Mouse (Mus musculus) megakaryocyte, adult 5-6 weeks (primary cell): ENCODE results near the gene Stom. TPM values are rescaled to one million over a fixed set of nuclear protein-coding genes. Genes with fewer than 3 reads are reported as not detected.
A peak's percentile ranks its signal among the peaks of the same experiment; 100 is the strongest.

Experiments used
- ATAC-seq: 2 replicates; pipeline ENCODE4 v1.8.0; 2016; ENCODE audit warnings: mild to moderate bottlenecking, inconsistent platforms; ENCODE audit not compliant: poor library complexity, severe bottlenecking
- total RNA-seq, 2 experiments: library from RNA; stranded (forward) in 1 of 2; stranded (reverse) in 1 of 2; fragments of 153-499, 151-499 nt in 1 of 2; fragments of 221-1000, 200-1000 nt in 1 of 2; gene quantifications; 2 replicates each; pipeline versions ENCODE4 v1.2.3 to v1.2.4; 2015 to 2017

The Stom gene
- total RNA-seq (2015) (77.7 and 90.3 TPM in 2 replicates), total RNA-seq (2017) (155 and 165 TPM in 2 replicates)

DNA sequence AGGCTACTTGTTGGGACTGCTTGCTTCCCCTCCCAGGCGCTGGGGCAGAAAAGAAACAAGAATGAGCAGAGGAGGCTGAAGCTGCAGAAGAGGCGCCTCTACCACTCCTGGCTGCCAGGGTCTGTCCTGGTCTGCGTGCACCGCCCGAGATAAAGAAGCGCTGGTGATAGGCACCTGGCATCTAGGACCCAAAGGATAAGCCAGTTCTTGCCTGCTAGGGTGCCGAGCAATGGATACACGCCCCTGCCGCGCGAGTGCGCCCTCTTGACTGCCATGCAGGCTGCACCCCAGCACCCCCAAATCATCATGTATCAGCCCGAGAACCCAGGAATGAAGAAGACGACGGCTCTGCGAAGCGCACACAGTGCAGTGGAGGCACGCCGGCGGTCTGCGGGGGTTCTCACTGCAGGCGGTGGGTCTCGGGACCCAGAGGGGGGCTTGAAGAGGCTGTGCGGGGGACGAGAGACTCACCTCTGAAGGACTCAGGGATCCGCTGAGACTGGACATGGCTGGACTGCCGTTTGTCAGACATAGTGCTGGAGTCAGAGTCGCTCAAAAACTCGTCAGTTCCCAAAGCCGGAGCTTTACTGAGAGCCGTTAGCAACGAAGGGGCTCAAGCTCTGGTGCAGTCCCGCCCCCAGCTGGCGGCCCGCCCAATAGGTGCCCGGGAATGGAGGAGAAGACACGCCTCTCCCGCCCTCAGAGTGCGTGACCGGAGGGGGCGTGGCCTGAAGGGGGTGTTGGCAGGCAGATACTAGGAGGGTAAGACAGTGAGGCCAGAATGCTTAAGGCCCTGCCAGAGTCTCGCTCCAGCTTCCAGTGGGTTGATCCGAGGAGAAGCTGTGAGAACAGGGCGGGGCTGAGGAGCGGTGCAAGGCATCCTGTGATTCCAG lies at the start of gene Stom:
Gene Stom (minus strand): TSS at position 589 of the 893 bp plus-strand sequence.
- ATAC-seq: peak; percentile 97

DNA sequence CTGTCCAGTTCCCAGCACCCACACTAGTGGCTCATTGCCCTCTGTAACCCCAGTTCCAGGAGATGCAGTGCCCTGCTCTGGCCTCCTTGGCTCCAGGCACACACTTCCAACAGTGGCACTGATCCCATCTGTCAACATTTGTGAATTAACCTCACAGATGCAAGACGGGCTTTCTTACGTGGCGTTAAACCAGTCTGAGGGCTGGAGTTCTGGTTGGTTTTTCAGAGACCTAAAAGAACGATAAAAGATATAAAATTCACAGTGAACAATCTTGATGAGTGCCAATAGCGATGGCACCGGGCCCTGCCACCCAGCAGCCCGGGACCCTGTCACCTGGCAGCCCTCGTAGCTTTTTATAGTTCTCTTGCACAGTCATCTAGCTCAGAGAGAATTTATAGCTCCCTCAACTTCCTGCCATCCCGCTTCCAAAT lies 48.7 kb upstream of the Stom start:
- no peak for ATAC-seq

GRCm38 (mm10) chr2:35379306-35379705 lies 42.5 kb upstream of the Stom start:
- ATAC-seq: no peak

DNA sequence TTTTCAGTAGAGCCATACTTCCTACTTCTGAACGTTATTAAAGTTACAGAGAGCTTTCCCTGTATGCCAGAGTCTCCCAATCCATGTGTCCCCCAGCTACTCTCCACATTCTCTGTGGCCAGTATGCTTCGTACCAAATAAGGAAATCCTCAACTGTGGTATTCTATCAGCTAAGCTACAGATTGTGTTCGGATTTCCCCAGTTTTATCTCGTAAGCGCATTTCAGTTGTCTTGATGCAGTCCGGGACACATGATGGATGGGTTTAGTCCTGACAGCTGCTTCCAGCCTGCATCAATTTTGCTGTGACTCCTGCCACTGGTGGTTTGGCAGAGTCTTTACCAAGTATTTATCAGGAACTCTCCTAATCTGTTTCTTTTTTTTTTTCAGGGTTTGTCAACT lies 40.8 kb upstream of the Stom start:
- no peak for ATAC-seq

DNA sequence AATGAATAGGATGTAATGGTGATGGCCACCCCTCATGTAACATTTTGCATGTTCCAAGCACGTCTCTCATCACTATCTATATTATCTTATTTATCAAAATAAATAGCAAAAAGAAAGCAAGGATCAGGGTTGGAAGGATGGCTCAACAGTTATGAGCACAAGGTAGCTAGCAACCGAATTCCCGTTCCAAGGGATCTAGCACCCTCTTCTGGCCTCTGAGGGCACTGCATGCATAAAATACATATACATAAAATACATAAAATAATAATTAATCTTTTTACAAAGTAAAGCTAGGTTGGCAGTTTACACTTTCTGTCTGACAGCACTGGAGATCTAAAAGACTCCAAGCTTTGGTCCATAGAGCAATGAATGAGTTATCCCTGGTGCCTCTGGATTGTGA lies 36.2 kb upstream of the Stom start:
- ATAC-seq: peak; percentile 62; the same call in 1 of the 2 replicates

- ATAC-seq: no peak
Observed at GRCm38 (mm10) chr2:35370686-35371085, 33.9 kb upstream of the Stom start.

GRCm38 (mm10) chr2:35367629-35368028 lies 30.9 kb upstream of the Stom start, which contains the start of gene 4930568D16Rik:
Gene 4930568D16Rik, minus strand, starts transcription at chr2:35367729.
- ATAC-seq: no peak

GRCm38 (mm10) chr2:35349184-35349583 lies 12.4 kb upstream of the Stom start:
- ATAC-seq: peak; percentile 64

DNA sequence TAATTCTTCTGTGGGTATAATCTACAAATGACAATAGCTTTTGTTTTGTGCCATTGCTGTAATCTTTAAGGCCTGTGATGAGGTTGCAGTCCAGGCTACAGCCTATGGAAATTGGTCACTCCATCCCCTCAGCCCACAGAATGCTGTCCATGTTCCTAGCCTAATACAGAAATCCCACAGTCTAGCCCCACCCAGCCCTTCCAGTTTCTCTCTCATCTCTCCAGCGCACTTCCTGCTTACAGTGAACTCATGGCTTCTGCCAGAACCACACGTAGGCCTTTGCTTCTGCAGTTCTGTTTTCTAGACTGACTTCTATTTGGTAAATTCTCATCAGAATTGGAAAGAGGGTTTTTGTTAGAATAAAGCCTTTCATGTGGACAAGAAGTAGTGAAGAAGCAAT lies 9.2 kb upstream of the Stom start:
- ATAC-seq: peak; percentile 69

DNA sequence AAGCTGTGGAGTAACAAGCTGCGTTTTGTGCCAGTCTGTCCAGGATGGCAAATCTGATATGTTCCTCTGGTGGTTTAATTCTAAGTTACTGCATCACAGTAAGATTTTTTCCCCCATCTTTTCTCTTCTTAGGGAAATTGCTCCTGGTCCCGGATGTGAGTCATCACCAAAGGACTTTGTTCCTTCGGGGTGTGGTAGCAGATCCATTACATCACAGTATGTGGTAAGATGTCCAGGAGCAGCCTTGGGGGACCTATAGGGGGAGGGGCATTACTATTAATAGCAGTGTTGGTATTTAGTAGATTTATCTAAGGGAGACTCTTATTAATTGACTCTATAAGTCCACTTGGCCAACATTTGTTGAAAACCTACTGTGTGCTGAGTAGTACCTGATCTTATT lies 5.8 kb upstream of the Stom start:
- peak; percentile 69 for ATAC-seq

DNA sequence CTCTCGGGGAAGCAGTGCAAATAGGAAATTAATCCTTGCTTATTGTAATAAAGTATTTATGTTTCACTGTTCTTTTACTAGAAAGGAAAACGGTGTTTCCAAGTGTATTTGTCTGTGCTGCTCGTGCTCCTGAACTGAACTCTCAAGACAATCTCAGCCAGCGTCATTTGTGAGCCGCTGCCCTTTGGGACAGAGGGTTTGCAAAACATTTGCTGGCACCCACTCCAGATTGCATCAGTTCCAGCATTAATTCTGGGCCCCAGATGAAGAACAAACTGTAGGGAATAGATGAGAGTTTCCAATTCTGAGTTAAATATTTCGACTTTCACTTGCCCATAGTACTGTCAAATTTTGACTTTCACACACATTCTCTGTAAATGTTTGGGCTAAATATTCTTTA lies 1.9 kb upstream of the Stom start:
- no peak for ATAC-seq

DNA sequence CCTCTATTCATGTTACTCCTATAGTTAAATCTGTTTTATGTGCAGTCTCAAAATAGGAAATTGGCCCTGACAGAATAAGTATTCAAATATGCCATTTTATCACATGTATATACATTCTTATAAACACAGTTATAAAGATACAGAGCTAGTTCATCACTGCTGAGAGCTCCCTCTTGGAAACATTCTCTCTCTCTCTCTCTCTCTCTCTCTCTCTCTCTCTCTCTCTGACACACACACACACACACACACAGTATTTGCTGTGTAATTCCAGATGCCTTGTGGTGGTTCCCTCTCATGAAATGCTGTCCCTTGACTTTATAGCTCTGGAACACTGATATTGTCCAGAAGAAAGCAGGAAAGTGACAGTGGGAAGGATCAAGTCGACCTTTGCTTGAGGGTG lies 1.3 kb upstream of the Stom start:
- no peak for ATAC-seq

- no peak for ATAC-seq
Observed at GRCm38 (mm10) chr2:35337419-35337818, 643 bp upstream of the Stom start.

GRCm38 (mm10) chr2:35335620-35336019 lies 1.2 kb downstream of the Stom start:
- ATAC-seq: no peak

DNA sequence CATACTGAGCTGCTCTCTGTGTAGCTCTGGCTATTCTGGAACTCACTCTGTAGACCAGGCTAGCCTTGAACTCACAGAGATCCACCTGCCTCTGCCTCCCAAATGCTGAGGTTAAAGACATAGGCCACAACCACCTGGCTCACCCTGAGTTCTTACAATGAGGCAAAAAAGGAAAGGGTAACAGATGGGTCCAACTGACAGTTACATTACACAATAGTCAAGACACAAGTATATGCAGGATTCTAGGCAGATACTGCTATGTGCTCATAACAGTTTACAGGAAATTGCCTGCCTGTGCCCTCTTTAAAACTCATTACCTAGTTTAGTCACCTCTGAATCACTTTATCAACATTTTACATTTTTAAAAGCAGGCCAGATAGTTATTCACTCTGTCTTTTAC lies 3.1 kb downstream of the Stom start:
- ATAC-seq: no peak

DNA sequence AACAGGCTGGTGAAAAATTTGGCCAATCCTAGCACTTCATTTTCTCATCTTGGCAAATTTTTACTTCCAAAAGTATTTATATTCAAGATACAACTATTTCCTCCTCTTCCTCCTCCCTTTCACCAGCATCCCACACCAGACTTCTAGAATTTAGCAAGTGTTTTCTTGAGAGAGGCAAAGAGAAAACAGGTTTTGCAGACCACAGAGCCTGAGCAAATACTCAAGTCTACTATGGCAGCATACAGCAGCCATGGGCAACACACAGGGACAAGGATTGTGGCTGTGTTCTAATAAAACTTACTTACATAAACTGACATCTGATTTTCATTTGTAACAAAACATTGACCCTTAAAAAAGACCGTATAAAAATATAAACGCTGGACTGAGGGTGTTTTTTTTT lies 5.6 kb downstream of the Stom start:
- ATAC-seq: no peak

DNA sequence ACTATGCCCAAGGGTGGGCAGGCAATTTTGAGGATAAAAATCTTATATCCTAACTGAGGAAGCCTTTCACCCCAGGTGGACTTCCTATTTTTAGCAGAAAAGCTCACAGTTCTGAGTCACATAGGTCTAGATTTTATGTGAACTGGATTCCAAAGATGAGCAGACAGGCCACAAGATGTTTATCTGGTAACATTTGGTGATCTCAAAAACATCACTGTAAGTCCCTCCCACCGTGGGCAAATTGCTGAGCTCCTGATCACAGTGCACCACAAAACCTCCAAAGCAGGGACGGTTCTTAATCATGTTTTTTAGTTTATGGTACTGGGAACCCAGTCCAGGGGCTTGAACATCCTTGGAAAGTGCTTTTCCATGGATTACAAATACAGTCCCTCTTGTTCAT lies 7.7 kb downstream of the Stom start:
- no peak for ATAC-seq

- ATAC-seq: no peak
Observed at GRCm38 (mm10) chr2:35328064-35328792, 8.5 kb downstream of the Stom start.

DNA sequence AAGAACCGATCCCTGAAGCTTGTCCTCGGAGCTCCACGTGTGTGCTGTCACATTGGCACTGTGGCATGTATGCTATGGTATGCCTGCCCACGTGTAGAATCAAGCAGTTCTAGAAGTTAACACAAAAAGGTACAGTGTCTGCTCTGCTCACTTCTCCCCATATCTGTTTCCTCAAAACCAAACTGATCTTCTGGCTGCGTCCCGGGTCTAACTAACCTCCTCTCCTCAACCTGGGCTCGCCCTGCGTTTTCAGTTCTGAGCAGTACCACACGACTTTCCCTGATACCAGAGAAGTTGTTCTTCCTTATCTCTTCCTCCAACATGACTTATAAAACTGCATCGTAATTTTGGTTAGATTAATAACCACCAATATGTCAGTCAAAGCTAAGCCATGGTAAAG lies 9.2 kb downstream of the Stom start:
- ATAC-seq: peak; percentile 40

DNA sequence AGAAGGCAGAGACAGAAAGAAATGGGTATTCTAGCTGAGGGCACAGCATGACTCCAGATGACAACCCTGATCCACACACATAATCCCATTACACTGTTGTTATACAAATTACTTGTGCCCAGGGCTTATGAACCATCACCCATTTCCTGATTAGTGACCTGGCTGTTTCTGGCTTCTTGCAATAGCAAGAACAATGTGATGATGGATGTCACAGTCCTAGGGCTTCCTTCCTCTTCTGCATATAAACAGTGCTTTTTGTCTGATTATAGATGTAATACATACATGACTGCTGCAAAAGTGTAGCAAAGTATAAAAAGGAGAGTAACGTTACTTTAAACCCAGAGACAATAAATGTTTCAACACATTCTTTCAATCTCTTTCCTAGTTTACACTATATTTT lies 9.8 kb downstream of the Stom start:
- ATAC-seq: peak; percentile 58; the same call in 1 of the 2 replicates

DNA sequence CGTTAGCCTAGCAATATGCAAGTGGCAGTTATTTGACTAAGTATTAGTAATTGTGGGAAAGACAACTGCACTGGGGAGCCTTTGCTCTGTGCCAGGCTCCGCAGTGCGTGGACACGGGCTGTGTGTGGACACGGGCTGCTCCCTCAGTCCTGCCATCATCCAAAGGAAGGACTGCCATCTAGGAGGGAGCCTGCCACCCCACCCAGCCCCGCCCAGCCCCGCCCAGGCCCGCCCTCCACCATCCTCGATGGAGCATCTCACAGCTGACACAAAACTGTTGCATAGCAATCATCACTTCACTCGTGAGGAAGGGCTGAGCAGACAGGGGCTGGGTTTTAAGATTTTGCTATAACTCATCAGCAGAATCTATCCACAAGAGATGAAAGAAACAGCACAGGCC lies 10.8 kb downstream of the Stom start:
- ATAC-seq: no peak
